Mouse (Mus musculus) spleen, postnatal 14 days (tissue): ENCODE measurements around the gene Mtrr.
"Not testable (repeated sequence)": the region's sequence is repeated elsewhere in the genome, so short reads cannot be mapped to it uniquely, and the experiment has no call there.

Experiments
- DNase-seq, 2 experiments: peaks; one replicate each; pipeline ENCODE4 v3.0.0; 2021 to 2022; ENCODE audit warnings: low spot score in 2 of 2

Mtrr gene

GRCm38 (mm10) chr13:68568548-68568947 is 13.4 kb downstream of the Mtrr start:
- DNase-seq, result no peak

GRCm38 (mm10) chr13:68568110-68568509 is 13.8 kb downstream of the Mtrr start:
- no peak for DNase-seq

GRCm38 (mm10) chr13:68553391-68553790 is 28.6 kb downstream of the Mtrr start:
- not testable (repeated sequence) for DNase-seq
